Mouse (Mus musculus) heart, embryonic 13.5 days (tissue): ENCODE measurements around the gene Trim56. TPM values are rescaled to one million over a fixed set of nuclear protein-coding genes. Genes with fewer than 3 reads are reported as not detected.

Experiments
- polyA plus RNA-seq: library from polyadenylated mRNA; unstranded; fragments of >200 nt; fragmentation: Nextera tagmentation; extraction: Ambion mirVana; gene quantifications from 2 replicates; pipeline ENCODE4 v1.2.1, GENCODE M21; 2015

Trim56 gene
- polyA plus RNA-seq, 1 experiment from 2014 or later, result 4.9 TPM

Other genes with a start within 250 kb of the Trim56 start
- gene Col26a1, start 233.0 kb downstream of the Trim56 start, polyA plus RNA-seq, result 20.2 and 21.8 TPM in 2 replicates
- 32.7 and 38.7 TPM in 2 replicates for gene Ift22, start 208.1 kb downstream of the Trim56 start, polyA plus RNA-seq
- gene Fis1, start 162.9 kb downstream of the Trim56 start, polyA plus RNA-seq, result 249 and 252 TPM in 2 replicates
- gene Cldn15, start 149.6 kb downstream of the Trim56 start, polyA plus RNA-seq, result 3.8 and 4.3 TPM in 2 replicates
- gene Plod3, start 129.2 kb downstream of the Trim56 start, polyA plus RNA-seq, result 43.2 and 45.6 TPM in 2 replicates
- gene Znhit1, start 128.2 kb downstream of the Trim56 start, polyA plus RNA-seq, result 79.8 and 81.9 TPM in 2 replicates
- gene Vgf, start 89.8 kb downstream of the Trim56 start, polyA plus RNA-seq, result 0.11 and 0.16 TPM in 2 replicates
- 140 and 147 TPM in 2 replicates for gene Ap1s1, start 70.1 kb downstream of the Trim56 start, polyA plus RNA-seq
- gene Serpine1, start 43.9 kb downstream of the Trim56 start, polyA plus RNA-seq, result 0.74 and 0.92 TPM in 2 replicates
- 0.11 TPM in 1 of 2 replicates, not detected in the other for gene Muc3, start 33.1 kb upstream of the Trim56 start, polyA plus RNA-seq
- gene Muc3a, start 96.2 kb upstream of the Trim56 start, polyA plus RNA-seq, result not detected in 2 replicates
- gene Ache, start 171.3 kb upstream of the Trim56 start, polyA plus RNA-seq, result 12.7 and 14.8 TPM in 2 replicates
- 8.1 and 8.8 TPM in 2 replicates for gene Ufsp1, start 178.4 kb upstream of the Trim56 start, polyA plus RNA-seq
- gene Srrt, start 191.5 kb upstream of the Trim56 start, polyA plus RNA-seq, result 84.9 and 88.1 TPM in 2 replicates
- 44.7 and 47.3 TPM in 2 replicates for gene Trip6, start 198.2 kb upstream of the Trim56 start, polyA plus RNA-seq
- gene Slc12a9, start 217.4 kb upstream of the Trim56 start, polyA plus RNA-seq, result 8.1 and 8.7 TPM in 2 replicates
- 33.1 and 37.6 TPM in 2 replicates for gene Ephb4, start 233.9 kb upstream of the Trim56 start, polyA plus RNA-seq